Comparison of ENCODE assay signal across 16 mouse cellular contexts in the genomic region with DNA sequence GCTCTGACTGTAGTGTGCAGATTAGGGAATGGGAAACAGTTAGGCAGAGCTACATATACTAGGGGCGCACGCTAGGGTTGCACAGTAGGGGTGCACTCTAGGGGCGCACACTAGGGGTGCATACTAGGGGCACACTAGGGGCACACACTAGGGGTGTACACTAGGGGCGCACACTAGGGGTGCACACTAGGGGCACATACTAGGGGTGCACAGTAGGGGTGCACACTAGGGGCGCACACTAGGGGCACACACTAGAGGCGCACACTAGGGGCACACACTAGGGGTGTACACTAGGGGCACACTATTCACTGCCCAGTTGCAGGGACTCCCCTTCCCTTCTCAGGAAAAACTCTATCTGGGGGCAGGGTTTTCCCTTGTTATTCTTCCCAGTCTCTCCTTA.
DNase-seq lines count a peak whose midpoint lies in the region; ATAC-seq and TF ChIP-seq lines count a peak whose summit lies in the region.
"Had no signal": no experiment of that assay in that cellular context is flagged by ENCODE, and none has a peak within 500 bp of the region (broad histone marks: within the 10 kb centered on the region; RNA-seq: fewer than 3 reads in every experiment).

No protein-coding gene starts in this region.

- H3K4me3 ChIP-seq in heart, embryonic 14.5 days (ENCODE audit: control insufficient read depth in 1 of 2, insufficient read depth in 1 of 2, low read depth in 1 of 2, low read length in 2 of 2): no peak overlapping the region
- H3K4me3 ChIP-seq in liver, embryonic 12.5 days: no peak overlapping the region
- H3K4me3 ChIP-seq in MEL (ENCODE audit: control insufficient read depth in 1 of 2, insufficient read depth in 1 of 2, low read depth in 2 of 2, low read length in 2 of 2): no peak overlapping the region
- no peak overlapping the region for H3K4me3 ChIP-seq in left cerebral cortex, adult 2 months
- H3K4me3 ChIP-seq: forebrain, embryonic 10.5 days; layer of hippocampus, adult 2 months; limb, embryonic 12.5 days had no signal

- 88% methylated on average over 6 of the region's 6 CpGs for WGBS in heart, embryonic 14.5 days
- WGBS in liver, embryonic 12.5 days (ENCODE audit: insufficient replicate concordance): 68% methylated on average over 6 of the region's 6 CpGs

- no peak overlapping the region for H3K27ac ChIP-seq in heart, embryonic 14.5 days (replicated peaks in 1 of 2; ENCODE audit: control insufficient read depth in 1 of 2, insufficient read depth in 1 of 2, low read depth in 2 of 2, low read length in 2 of 2)
- no peak overlapping the region for H3K27ac ChIP-seq in liver, embryonic 12.5 days
- H3K27ac ChIP-seq in MEL (ENCODE audit: control insufficient read depth, low read depth, low read length): no peak overlapping the region
- no peak overlapping the region for H3K27ac ChIP-seq in left cerebral cortex, adult 2 months
- H3K27ac ChIP-seq: forebrain, embryonic 10.5 days; layer of hippocampus, adult 2 months; limb, embryonic 12.5 days; stomach, postnatal 0 days had no signal

- no peak for TF ChIP-seq CTCF in MEL (IDR thresholded peaks at IDR 0.05 in 2 of 3, conservative IDR thresholded peaks at IDR 0.05 in 1 of 3; ENCODE audit: control insufficient read depth in 1 of 3, insufficient read depth in 1 of 3, low read depth in 2 of 3, low read length in 3 of 3, poor library complexity in 1 of 3, severe bottlenecking in 1 of 3)
- no peak for TF ChIP-seq CTCF in left cerebral cortex, adult 2 months (IDR thresholded peaks at IDR 0.05)

- peaks cover 15 to 19% of the 10 kb centered on the region in 2 experiments for H3K4me1 ChIP-seq in heart, embryonic 14.5 days (ENCODE audit: control insufficient read depth in 2 of 2, insufficient read depth in 2 of 2, low read length in 2 of 2)
- no peaks in the 10 kb centered on the region; the same call in 1 of the 2 replicates for H3K4me1 ChIP-seq in liver, embryonic 12.5 days
- H3K4me1 ChIP-seq in MEL (ENCODE audit: control insufficient read depth in 1 of 2, insufficient read depth in 2 of 2, low read length in 2 of 2): no peaks in the 10 kb centered on the region; a peak in 1 of 4 replicates
- H3K4me1 ChIP-seq: limb, embryonic 12.5 days had no signal

- no peak for TF ChIP-seq POLR2A in MEL (IDR thresholded peaks at IDR 0.05; ENCODE audit: control insufficient read depth in 1 of 2, insufficient read depth in 1 of 2, low read depth in 1 of 2, low read length in 2 of 2, poor library complexity in 1 of 2)

- no peak for DNase-seq in heart, postnatal 10 days
- DNase-seq in liver (no peak), MEL (ENCODE audit: low read depth, low spot score) (no peak)
- DNase-seq in left cerebral cortex, adult 2 months (ENCODE audit: extremely low spot score in 1 of 2, low spot score in 2 of 2): no peak
- DNase-seq: cerebellum, adult 2 months; gastrocnemius, postnatal 25 days; kidney, postnatal 10 days; lung, postnatal 10 days had no signal

- no peaks in the 10 kb centered on the region for H3K36me3 ChIP-seq in heart, embryonic 14.5 days (ENCODE audit: control insufficient read depth, insufficient read depth, low read length)
- H3K36me3 ChIP-seq in liver, embryonic 12.5 days: no peaks in the 10 kb centered on the region
- no peaks in the 10 kb centered on the region; a peak in 1 of 4 replicates for H3K36me3 ChIP-seq in MEL (ENCODE audit: control insufficient read depth in 1 of 2, insufficient read depth in 2 of 2, low read length in 2 of 2)
- H3K36me3 ChIP-seq: forebrain, embryonic 10.5 days; limb, embryonic 12.5 days had no signal

- no peaks in the 10 kb centered on the region for H3K27me3 ChIP-seq in heart, embryonic 14.5 days (ENCODE audit: control insufficient read depth, insufficient read depth, low read length)
- no peaks in the 10 kb centered on the region; the same call in 1 of the 2 replicates for H3K27me3 ChIP-seq in liver, embryonic 12.5 days (replicated peaks)
- H3K27me3 ChIP-seq in MEL (ENCODE audit: control insufficient read depth in 1 of 2, insufficient read depth in 2 of 2, low read length in 2 of 2): no peaks in the 10 kb centered on the region
- H3K27me3 ChIP-seq: limb, embryonic 12.5 days had no signal

- no peak for TF ChIP-seq RAD21 in MEL (IDR thresholded peaks at IDR 0.05; ENCODE audit: low read depth, low read length)

- no peak for TF ChIP-seq EP300 in MEL (IDR thresholded peaks at IDR 0.05; ENCODE audit: low read depth in 1 of 2, low read length in 2 of 2)

- no peak overlapping the region for H3K4me2 ChIP-seq in heart, embryonic 14.5 days (ENCODE audit: low read length)
- no peak overlapping the region for H3K4me2 ChIP-seq in liver, embryonic 12.5 days
- H3K4me2 ChIP-seq: limb, embryonic 12.5 days had no signal

- no peaks in the 10 kb centered on the region for H3K9me3 ChIP-seq in heart, embryonic 14.5 days (ENCODE audit: control insufficient read depth, low read length)
- no peaks in the 10 kb centered on the region for H3K9me3 ChIP-seq in liver, embryonic 12.5 days (replicated peaks)
- H3K9me3 ChIP-seq in MEL (replicated peaks; ENCODE audit: insufficient read depth, low read length): no peaks in the 10 kb centered on the region
- H3K9me3 ChIP-seq: forebrain, embryonic 10.5 days; limb, embryonic 12.5 days had no signal

- H3K9ac ChIP-seq in heart, embryonic 14.5 days (ENCODE audit: low read length): no peak overlapping the region
- H3K9ac ChIP-seq in liver, embryonic 12.5 days: no peak overlapping the region
- H3K9ac ChIP-seq in MEL (ENCODE audit: control insufficient read depth, low read depth, low read length, poor library complexity, severe bottlenecking): no peak overlapping the region
- H3K9ac ChIP-seq: limb, embryonic 12.5 days had no signal

- ATAC-seq in heart, embryonic 14.5 days (ENCODE audit: insufficient number of reproducible peaks, insufficient read depth, low FRiP score, low read depth): peak; percentile 14; the same call in 1 of the 2 replicates
- peak; percentile 46 for ATAC-seq in liver, embryonic 12.5 days
- ATAC-seq in granulocyte monocyte progenitor cell, adult 5-6 weeks (replicated peaks; ENCODE audit: poor library complexity, severe bottlenecking): peak; percentile 26
- ATAC-seq: intestine, postnatal 0 days had no signal

- H3K79me2 ChIP-seq in MEL (ENCODE audit: control insufficient read depth, insufficient read depth, low read length, poor library complexity): no peaks in the 10 kb centered on the region

- intact Hi-C loops in heart, postnatal 10 days (cut with DNase I): no loop called here
- intact Hi-C loops in left cerebral cortex, adult 2 months (cut with DNase I): no loop called here

TF ChIP-seq in MEL, 35 proteins besides CTCF, POLR2A, EP300 and RAD21:
- TF ChIP-seq ZNF384 (IDR thresholded peaks at IDR 0.05; ENCODE audit: low read depth, low read length) (no peak), ZKSCAN1 (IDR thresholded peaks at IDR 0.05; ENCODE audit: low read depth, low read length) (peak; percentile 91)
